Mouse (Mus musculus) stomach, postnatal 0 days (tissue): ENCODE measurements at regions not wholly inside any gene's neighbourhood (a gene's known extent, or its start where the extent isn't known, plus 50 kb on each side); places are given as distances from the start of the nearest gene placed in this dataset.

Experiments
- ATAC-seq: fragments of 200-750 bp; cut with Nextera tagmentation; 2 replicates; pipeline ENCODE4 v1.8.0; 2017; ENCODE audit not compliant: low FRiP score, low TSS enrichment
- DNase-seq: peaks from one replicate; pipeline ENCODE4 v3.0.0-alpha.2; 2016; ENCODE audit warnings: low spot score
- H3K27ac ChIP-seq: fragments of 300-500 bp; sonication (generic); replicated peaks from 2 replicates; pipeline ENCODE4 v1.5.1; 2014; ENCODE audit warnings: mild to moderate bottlenecking, control low read depth
- H3K27me3 ChIP-seq: fragments of 300-500 bp; sonication (generic); 2 replicates; pipeline ENCODE4 v1.6.1; 2014; ENCODE audit warnings: low read length; ENCODE audit not compliant: control insufficient read depth, insufficient read depth
- H3K36me3 ChIP-seq: fragments of 300-500 bp; sonication (generic); 2 replicates; pipeline ENCODE4 v1.6.1; 2014; ENCODE audit warnings: low read length, mixed read lengths; ENCODE audit not compliant: control insufficient read depth, insufficient read depth
- H3K4me1 ChIP-seq: fragments of 300-500 bp; sonication (generic); replicated peaks from 2 replicates; pipeline ENCODE4 v1.6.1; 2014; ENCODE audit warnings: antibody characterized with exemption; ENCODE audit not compliant: control insufficient read depth, insufficient read depth
- H3K4me2 ChIP-seq: fragments of 300-500 bp; sonication (generic); replicated peaks from 2 replicates; pipeline ENCODE4 v1.6.1; 2014; ENCODE audit warnings: low read depth, mild to moderate bottlenecking, control low read depth, moderate library complexity
- H3K4me3 ChIP-seq: fragments of 300-500 bp; sonication (generic); 2 replicates; pipeline ENCODE4 v1.5.1; 2014; ENCODE audit warnings: low read depth, low read length, control low read depth
- H3K9ac ChIP-seq: fragments of 300-500 bp; sonication (generic); 2 replicates; pipeline ENCODE4 v1.6.1; 2014; ENCODE audit warnings: mild to moderate bottlenecking, low read length, control low read depth, mixed read lengths
- H3K9me3 ChIP-seq: fragments of 300-500 bp; sonication (generic); 2 replicates; pipeline ENCODE4 v1.6.1; 2016; ENCODE audit warnings: low read length; ENCODE audit not compliant: control insufficient read depth
- CTCF ChIP-seq: IDR thresholded peaks from 2 replicates; pipeline ENCODE4 v1.5.1; 2016; ENCODE audit warnings: antibody characterized with exemption, low read depth, mild to moderate bottlenecking, moderate library complexity
- EP300 ChIP-seq: optimal IDR thresholded peaks from 2 replicates; pipeline ENCODE3; 2016; ENCODE audit warnings: antibody characterized with exemption
- WGBS: fragments of 180-500 bp; shearing (Covaris S2); extraction: QIAGEN DNeasy Blood & Tissue Kit; methylation state at CpG from one replicate; pipeline ENCODE4 v1.1.7; 2014; 5-methylcytosine and 5-hydroxymethylcytosine counted together

DNA sequence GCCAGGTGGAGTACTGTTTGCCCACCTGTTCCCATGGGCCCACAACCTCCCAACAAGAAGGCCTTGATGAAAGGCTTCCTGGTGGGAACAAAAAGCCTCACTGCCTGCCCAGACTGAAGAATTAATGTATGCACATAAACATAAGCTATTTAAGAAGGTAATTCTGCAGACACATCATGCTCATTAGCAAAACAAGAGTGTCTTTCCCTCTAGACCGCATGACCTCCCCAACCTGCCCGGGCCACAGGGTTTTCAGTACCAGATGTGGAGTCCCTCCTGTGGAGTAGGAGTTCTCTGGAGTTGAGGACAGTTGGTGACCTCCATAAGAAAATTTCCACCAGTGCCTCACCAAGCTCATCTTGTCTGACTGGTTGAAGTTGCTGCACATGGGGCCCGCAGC is 137.0 kb downstream of the Sox2 start:
- Histone ChIP-seq H3K27me3 (no peaks in the 10 kb centered on the region), H3K4me2 (no peak overlapping the region), H3K36me3 (no peaks in the 10 kb centered on the region), H3K4me1 (no peaks in the 10 kb centered on the region), H3K27ac (no peak overlapping the region), H3K9me3 (no peaks in the 10 kb centered on the region), H3K4me3 (no peak overlapping the region), H3K9ac (no peak overlapping the region)
- 90% methylated on average over 3 of the region's 3 CpGs for WGBS
- no peak for ATAC-seq
- no peak for DNase-seq
- TF ChIP-seq EP300: no peak
- no peak for TF ChIP-seq CTCF

- peak; percentile 56 for DNase-seq
- no peaks in the 10 kb centered on the region for H3K4me1 ChIP-seq
- no peaks in the 10 kb centered on the region for H3K9me3 ChIP-seq
- H3K27ac ChIP-seq: no peak overlapping the region
- H3K36me3 ChIP-seq: no peaks in the 10 kb centered on the region
- no peak for ATAC-seq
- TF ChIP-seq EP300 (no peak), CTCF (no peak)
- H3K4me3 ChIP-seq: peak overlapping the region; percentile 27
- WGBS: 9% methylated on average over 23 of the region's 23 CpGs
- H3K4me2 ChIP-seq: peak overlapping the region; percentile 53
- no peaks in the 10 kb centered on the region for H3K27me3 ChIP-seq
- H3K9ac ChIP-seq: 0 out of 2 replicates have a peak overlapping the region, but pooled peaks have one; percentile 14
Measured at GRCm38 (mm10) chr3:34795103-34795983, 145.1 kb downstream of the Sox2 start.

DNA sequence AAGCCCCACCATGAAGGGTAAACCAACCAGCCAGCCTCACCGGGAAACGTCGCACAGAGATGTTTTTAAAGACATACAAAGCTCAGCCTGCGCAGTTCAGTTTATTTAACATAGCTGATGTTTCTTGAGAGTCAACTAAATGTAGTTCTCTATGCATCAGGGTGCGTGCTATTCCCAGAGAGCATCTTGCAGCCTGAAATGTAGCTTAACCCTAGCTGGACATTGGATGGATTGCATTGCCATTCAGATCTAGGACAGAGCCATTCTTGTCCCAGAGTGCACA is 145.7 kb downstream of the Sox2 start:
- Histone ChIP-seq H3K9ac (0 out of 2 replicates have a peak overlapping the region, but pooled peaks have one; percentile 14), H3K36me3 (no peaks in the 10 kb centered on the region), H3K27me3 (no peaks in the 10 kb centered on the region), H3K27ac (no peak overlapping the region), H3K4me2 (peak overlapping the region; percentile 53), H3K9me3 (no peaks in the 10 kb centered on the region), H3K4me3 (peak overlapping the region; percentile 27), H3K4me1 (no peaks in the 10 kb centered on the region)
- DNase-seq (no peak), ATAC-seq (no peak)
- TF ChIP-seq EP300 (no peak), CTCF (no peak)
- 6% methylated on average over 5 of the region's 5 CpGs for WGBS

DNA sequence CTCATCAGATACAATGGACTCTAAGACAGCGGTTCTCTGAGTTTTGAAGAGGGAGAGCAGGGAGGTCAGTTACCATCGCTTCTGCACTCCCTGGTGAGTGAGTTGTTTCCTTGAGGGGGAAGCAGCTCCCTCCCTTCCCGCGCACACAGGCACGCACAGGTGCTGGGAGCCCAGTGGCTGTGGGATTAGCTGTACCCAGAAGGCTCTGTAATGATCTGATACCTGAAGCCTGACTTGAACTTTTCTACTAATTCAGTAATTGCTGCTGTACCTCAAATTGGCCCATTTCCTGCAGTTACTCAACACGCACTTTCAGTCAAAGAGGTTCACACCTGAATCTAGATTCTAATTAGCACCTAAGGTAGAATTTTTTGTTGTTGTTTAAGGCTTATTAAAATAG is 158.6 kb downstream of the Sox2 start:
- Histone ChIP-seq H3K4me1 (no peaks in the 10 kb centered on the region), H3K9me3 (no peaks in the 10 kb centered on the region), H3K36me3 (no peaks in the 10 kb centered on the region), H3K27ac (no peak overlapping the region), H3K27me3 (no peaks in the 10 kb centered on the region), H3K9ac (no peak overlapping the region), H3K4me3 (no peak overlapping the region), H3K4me2 (no peak overlapping the region)
- DNase-seq (peak; percentile 38), ATAC-seq (peak; percentile 56; the same call in 1 of the 2 replicates)
- WGBS: 18% methylated on average over 6 of the region's 6 CpGs
- TF ChIP-seq EP300 (peak; percentile 67), CTCF (no peak)

GRCm38 (mm10) chr3:34811753-34812152 is 161.5 kb downstream of the Sox2 start:
- WGBS: 71% methylated on average over 4 of the region's 4 CpGs
- no peaks in the 10 kb centered on the region for H3K36me3 ChIP-seq
- no peaks in the 10 kb centered on the region for H3K9me3 ChIP-seq
- ATAC-seq: no peak
- no peak overlapping the region for H3K4me3 ChIP-seq
- no peaks in the 10 kb centered on the region for H3K27me3 ChIP-seq
- H3K27ac ChIP-seq: no peak overlapping the region
- DNase-seq: no peak
- TF ChIP-seq CTCF (no peak), EP300 (no peak)
- H3K9ac ChIP-seq: no peak overlapping the region
- no peak overlapping the region for H3K4me2 ChIP-seq
- no peaks in the 10 kb centered on the region for H3K4me1 ChIP-seq

GRCm38 (mm10) chr3:34813046-34813625 is 162.9 kb downstream of the Sox2 start:
- H3K27me3 ChIP-seq: no peaks in the 10 kb centered on the region
- ATAC-seq (no peak), DNase-seq (no peak)
- no peak overlapping the region for H3K4me2 ChIP-seq
- H3K4me1 ChIP-seq: no peaks in the 10 kb centered on the region
- no peaks in the 10 kb centered on the region for H3K9me3 ChIP-seq
- no peaks in the 10 kb centered on the region for H3K36me3 ChIP-seq
- H3K27ac ChIP-seq: no peak overlapping the region
- no peak overlapping the region for H3K9ac ChIP-seq
- TF ChIP-seq CTCF: no peak
- TF ChIP-seq EP300: no peak
- H3K4me3 ChIP-seq: no peak overlapping the region
- 20% methylated on average over 9 of the region's 9 CpGs for WGBS
